Mouse (Mus musculus) lung, postnatal 0 days (tissue): ENCODE data around the gene Gm11444. TPM values are rescaled to one million over a fixed set of nuclear protein-coding genes. Genes with fewer than 3 reads are reported as not detected.

ENCODE experiments used
- ATAC-seq: fragments of 200-750 bp; cut with Nextera tagmentation; 2 replicates; pipeline ENCODE4 v1.8.0; 2017; ENCODE audit warnings: moderate library complexity
- DNase-seq: peaks from one replicate; pipeline ENCODE4 v3.0.0-alpha.2; 2016; ENCODE audit warnings: low spot score
- H3K27ac ChIP-seq: fragments of 300-500 bp; sonication (generic); 2 replicates; pipeline ENCODE4 v1.5.1; 2014; ENCODE audit warnings: antibody characterized with exemption, mild to moderate bottlenecking, low read length, mixed read lengths
- H3K27me3 ChIP-seq: fragments of 300-500 bp; sonication (generic); replicated peaks from 2 replicates; pipeline ENCODE4 v1.6.1; 2014; ENCODE audit warnings: low read length, mixed read lengths; ENCODE audit not compliant: insufficient read depth
- H3K36me3 ChIP-seq: fragments of 300-500 bp; sonication (generic); 2 replicates; pipeline ENCODE4 v1.6.1; 2014; ENCODE audit warnings: low read length, mixed read lengths; ENCODE audit not compliant: insufficient read depth
- H3K4me1 ChIP-seq: fragments of 300-500 bp; sonication (generic); 2 replicates; pipeline ENCODE4 v1.6.1; 2014; ENCODE audit warnings: antibody characterized with exemption, low read depth, low read length, mixed read lengths; ENCODE audit not compliant: insufficient read depth
- H3K4me2 ChIP-seq: fragments of 300-500 bp; sonication (generic); replicated peaks from 2 replicates; pipeline ENCODE4 v1.6.1; 2014; ENCODE audit warnings: low read depth, mild to moderate bottlenecking, low read length, moderate library complexity, mixed read lengths
- H3K4me3 ChIP-seq: fragments of 300-500 bp; sonication (generic); 2 replicates; pipeline ENCODE4 v1.5.1; 2014; ENCODE audit warnings: low read depth, low read length
- H3K9ac ChIP-seq: fragments of 300-500 bp; sonication (generic); replicated peaks from 2 replicates; pipeline ENCODE4 v1.6.1; 2014; ENCODE audit warnings: low read depth, mild to moderate bottlenecking
- H3K9me3 ChIP-seq: fragments of 300-500 bp; sonication (generic); 2 replicates; pipeline ENCODE4 v1.6.1; 2016; ENCODE audit warnings: low read length, mixed read lengths
- CTCF ChIP-seq: IDR thresholded peaks from 2 replicates; pipeline ENCODE4 v1.5.1; 2016; ENCODE audit warnings: antibody characterized with exemption, mild to moderate bottlenecking
- EP300 ChIP-seq: IDR thresholded peaks from 2 replicates; pipeline ENCODE4 v1.6.1; 2016; ENCODE audit warnings: antibody characterized with exemption, mild to moderate bottlenecking, control low read depth
- WGBS: fragments of 180-500 bp; shearing (Covaris S2); extraction: QIAGEN DNeasy Blood & Tissue Kit; methylation state at CpG from one replicate; pipeline ENCODE4 v1.1.7; 2014; 5-methylcytosine and 5-hydroxymethylcytosine counted together
- polyA plus RNA-seq: library from polyadenylated mRNA; unstranded; fragments of >200 nt; fragmentation: Nextera tagmentation; extraction: Ambion mirVana; gene quantifications from 2 replicates; pipeline ENCODE4 v1.2.1, GENCODE M21; 2015

Gene Gm11444
- polyA plus RNA-seq, 1 experiment from 2014 or later: not detected

DNA sequence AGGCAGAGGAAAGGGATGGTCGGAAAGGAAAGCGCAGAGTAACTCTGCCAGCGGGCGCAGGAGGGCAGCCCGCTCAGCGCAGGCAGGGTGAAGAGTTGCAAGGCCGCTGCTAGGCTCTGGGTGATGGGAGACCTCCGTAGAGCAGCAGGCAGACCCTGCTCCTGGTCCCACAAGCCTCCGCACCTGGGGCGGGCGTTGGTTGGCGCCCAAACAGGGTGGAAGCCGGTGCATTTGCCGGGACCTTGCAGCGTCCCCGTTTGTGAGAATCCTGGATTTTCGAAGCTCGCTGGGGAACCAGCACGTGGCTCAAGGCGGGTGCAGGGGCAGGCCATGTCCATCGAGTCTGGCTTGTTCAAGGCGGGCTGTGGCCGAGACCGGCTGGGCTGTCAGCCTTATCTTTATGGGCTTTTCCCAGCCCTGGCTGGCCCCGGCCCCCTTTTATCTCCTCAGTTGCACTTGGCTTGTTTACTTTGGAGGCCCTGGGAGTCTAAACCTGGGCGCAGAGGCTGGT is 38.4 kb upstream of the Gm11444 start:
- DNase-seq (no peak), ATAC-seq (no peak)
- Histone ChIP-seq H3K27me3 (peaks cover 28% of the 10 kb centered on the region; the same call in 1 of the 2 replicates), H3K4me1 (no peaks in the 10 kb centered on the region), H3K4me3 (peak overlapping the region; percentile 51), H3K36me3 (no peaks in the 10 kb centered on the region), H3K9ac (peak overlapping the region; percentile 78), H3K9me3 (no peaks in the 10 kb centered on the region), H3K27ac (peak overlapping the region; percentile 87), H3K4me2 (peak overlapping the region; percentile 59)
- TF ChIP-seq EP300 (no peak), CTCF (no peak)
- 6% methylated on average over 25 of the region's 26 CpGs for WGBS

- Histone ChIP-seq H3K36me3 (no peaks in the 10 kb centered on the region), H3K4me1 (no peaks in the 10 kb centered on the region), H3K27me3 (peaks cover 28% of the 10 kb centered on the region; the same call in 1 of the 2 replicates), H3K27ac (peak overlapping the region; percentile 87), H3K9ac (peak overlapping the region; percentile 78), H3K9me3 (no peaks in the 10 kb centered on the region), H3K4me2 (peak overlapping the region; percentile 59), H3K4me3 (peak overlapping the region; percentile 51)
- no peak for TF ChIP-seq CTCF
- ATAC-seq (no peak), DNase-seq (no peak)
- WGBS: 4% methylated on average over 17 of the region's 17 CpGs
Observed at GRCm38 (mm10) chr11:85887801-85888450, 37.8 kb upstream of the Gm11444 start.

DNA sequence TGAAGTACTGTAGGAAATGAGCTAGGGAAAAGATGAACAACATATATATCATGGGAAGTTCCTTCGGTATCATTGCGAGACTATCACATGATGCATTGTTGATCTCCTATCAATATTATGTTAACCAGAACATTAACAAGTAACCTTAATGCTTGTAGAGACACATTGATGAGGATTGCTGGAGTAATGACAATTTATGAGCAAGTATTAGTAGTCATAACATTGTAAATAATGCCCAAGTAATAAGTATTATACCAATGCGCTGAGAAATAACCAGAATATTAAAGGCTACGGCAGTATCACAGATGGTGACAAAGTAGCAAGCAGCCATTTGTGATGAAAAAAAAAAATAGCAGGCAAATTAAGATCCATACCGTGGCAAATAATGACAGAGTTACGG is 37.1 kb upstream of the Gm11444 start:
- H3K4me2 ChIP-seq: peak overlapping the region; percentile 59; the same call in 1 of the 2 replicates
- 23% methylated on average over 6 of the region's 6 CpGs for WGBS
- DNase-seq: no peak
- H3K4me1 ChIP-seq: no peaks in the 10 kb centered on the region
- H3K27me3 ChIP-seq: peaks cover 28% of the 10 kb centered on the region; the same call in 1 of the 2 replicates
- H3K27ac ChIP-seq: peak overlapping the region; percentile 87; the same call in 1 of the 2 replicates
- TF ChIP-seq CTCF (no peak), EP300 (no peak)
- H3K4me3 ChIP-seq: peak overlapping the region; percentile 51
- ATAC-seq: no peak
- H3K36me3 ChIP-seq: no peaks in the 10 kb centered on the region
- peak overlapping the region; percentile 78 for H3K9ac ChIP-seq
- H3K9me3 ChIP-seq: no peaks in the 10 kb centered on the region

DNA sequence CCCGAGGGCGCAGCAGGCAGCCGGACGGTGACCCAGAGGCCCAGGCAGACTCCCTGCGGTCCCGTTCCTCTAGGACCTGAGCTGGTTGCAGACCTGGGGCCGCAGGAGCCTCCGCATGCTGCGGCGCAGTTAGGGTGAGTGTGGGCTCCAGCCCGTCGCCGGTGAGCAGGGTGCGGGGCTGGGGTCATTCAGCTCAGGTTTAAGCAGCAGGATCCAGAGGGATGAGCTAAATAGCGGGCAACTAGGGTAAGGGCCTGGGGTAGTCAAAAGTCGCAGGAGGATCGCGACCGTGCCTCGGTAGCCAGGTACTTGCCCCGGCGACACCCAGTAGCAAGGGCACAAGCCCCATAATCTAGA is 36.3 kb upstream of the Gm11444 start:
- Histone ChIP-seq H3K36me3 (no peaks in the 10 kb centered on the region), H3K4me3 (peak overlapping the region; percentile 51), H3K9me3 (no peaks in the 10 kb centered on the region), H3K4me1 (no peaks in the 10 kb centered on the region), H3K27ac (peak overlapping the region; percentile 92), H3K4me2 (peak overlapping the region; percentile 8), H3K9ac (peak overlapping the region; percentile 78), H3K27me3 (peaks cover 28% of the 10 kb centered on the region; the same call in 1 of the 2 replicates)
- no peak for TF ChIP-seq EP300
- TF ChIP-seq CTCF: no peak
- ATAC-seq (no peak), DNase-seq (no peak)
- WGBS: 6% methylated on average over 22 of the region's 22 CpGs

DNA sequence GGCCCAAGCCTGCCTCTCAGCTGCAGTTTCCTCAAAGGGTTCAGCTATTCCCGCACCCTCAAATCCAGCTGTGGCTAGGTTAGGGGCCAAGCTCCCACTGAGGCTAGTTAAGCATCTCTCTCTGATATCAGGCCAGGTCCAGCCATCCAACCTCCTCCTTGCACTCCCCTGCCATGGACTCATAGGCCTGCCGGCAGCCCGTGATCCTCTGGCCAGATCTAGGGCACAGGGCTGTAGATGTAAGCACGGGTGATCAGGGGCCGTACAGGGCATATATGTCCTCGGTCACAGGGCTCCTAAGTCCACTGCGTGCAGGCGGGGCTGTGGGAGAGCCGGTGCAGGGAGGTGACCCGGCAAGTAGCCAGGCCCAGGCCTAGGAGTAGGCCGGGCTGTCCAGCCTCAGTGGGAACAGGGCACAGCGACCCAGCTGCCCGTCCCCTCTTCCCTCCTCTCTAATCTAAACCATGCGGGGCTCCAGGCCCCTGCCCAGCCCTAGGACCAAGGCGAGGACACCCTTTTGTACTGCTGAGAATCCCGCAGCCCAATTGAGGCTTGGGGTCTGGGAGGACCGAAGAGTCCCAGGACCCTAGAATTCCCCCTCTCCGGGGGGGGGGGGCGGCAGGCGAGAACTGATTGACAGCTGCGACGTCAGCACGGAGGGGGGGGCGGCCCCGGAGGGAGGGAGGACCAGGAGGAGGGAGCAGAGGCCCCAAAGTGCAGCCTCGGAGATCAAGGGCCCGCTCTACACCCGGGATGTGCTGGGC is 35.7 kb upstream of the Gm11444 start, which contains the start of gene Tbx4:
Gene Tbx4 (plus strand): TSS at position 758 of the 764 bp plus-strand sequence.
- Histone ChIP-seq H3K9ac (peak within 1 kb of the TSS; percentile 78), H3K4me2 (peak within 1 kb of the TSS; percentile 59), H3K27me3 (peaks cover 28% of the 10 kb centered on the region; the same call in 1 of the 2 replicates), H3K9me3 (no peaks in the 10 kb centered on the region), H3K4me3 (peak within 1 kb of the TSS; percentile 51), H3K27ac (peak within 1 kb of the TSS; percentile 92), H3K36me3 (no peaks in the 10 kb centered on the region), H3K4me1 (no peaks in the 10 kb centered on the region)
- WGBS: 23% methylated on average over 18 of the region's 28 CpGs
- ATAC-seq: peak; percentile 79
- TF ChIP-seq CTCF: no peak
- no peak for TF ChIP-seq EP300
- peak; percentile 74 for DNase-seq

DNA sequence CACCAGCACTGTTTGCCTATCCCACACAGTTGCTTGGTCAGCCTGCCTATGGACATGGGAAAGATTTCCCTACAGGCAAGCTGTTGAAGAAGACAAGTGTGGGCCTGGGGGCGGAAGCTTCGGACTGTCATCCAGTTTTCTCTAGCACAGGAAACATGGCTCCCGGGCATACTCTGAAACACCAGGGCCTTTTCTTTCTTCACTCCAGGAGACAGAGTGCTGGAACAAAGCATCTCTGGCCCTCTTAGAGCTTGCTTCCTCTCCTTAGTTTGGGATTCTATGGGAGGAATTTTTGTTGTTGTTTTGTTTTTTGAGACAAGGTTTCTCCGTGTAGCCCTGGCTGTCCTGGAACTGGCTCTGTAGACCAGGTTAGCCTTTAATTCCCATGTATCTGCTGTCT is 34.4 kb upstream of the Gm11444 start:
- no peak overlapping the region for H3K27ac ChIP-seq
- H3K36me3 ChIP-seq: no peaks in the 10 kb centered on the region
- no peak overlapping the region for H3K4me3 ChIP-seq
- no peak for ATAC-seq
- TF ChIP-seq EP300 (no peak), CTCF (no peak)
- no peak overlapping the region for H3K4me2 ChIP-seq
- H3K9me3 ChIP-seq: no peaks in the 10 kb centered on the region
- WGBS: 55% methylated on average over 4 of the region's 4 CpGs
- DNase-seq: no peak
- no peaks in the 10 kb centered on the region for H3K4me1 ChIP-seq
- H3K9ac ChIP-seq: no peak overlapping the region
- peaks cover 22% of the 10 kb centered on the region; the same call in 1 of the 2 replicates for H3K27me3 ChIP-seq
